Mouse (Mus musculus): ENCODE measurements around the gene Unc119. TPM values are rescaled to one million over a fixed set of nuclear protein-coding genes. Genes with fewer than 3 reads are reported as not detected.

The Unc119 gene
- polyA plus RNA-seq, 1 experiment from 2014 or later: 80.8 TPM

DNA sequence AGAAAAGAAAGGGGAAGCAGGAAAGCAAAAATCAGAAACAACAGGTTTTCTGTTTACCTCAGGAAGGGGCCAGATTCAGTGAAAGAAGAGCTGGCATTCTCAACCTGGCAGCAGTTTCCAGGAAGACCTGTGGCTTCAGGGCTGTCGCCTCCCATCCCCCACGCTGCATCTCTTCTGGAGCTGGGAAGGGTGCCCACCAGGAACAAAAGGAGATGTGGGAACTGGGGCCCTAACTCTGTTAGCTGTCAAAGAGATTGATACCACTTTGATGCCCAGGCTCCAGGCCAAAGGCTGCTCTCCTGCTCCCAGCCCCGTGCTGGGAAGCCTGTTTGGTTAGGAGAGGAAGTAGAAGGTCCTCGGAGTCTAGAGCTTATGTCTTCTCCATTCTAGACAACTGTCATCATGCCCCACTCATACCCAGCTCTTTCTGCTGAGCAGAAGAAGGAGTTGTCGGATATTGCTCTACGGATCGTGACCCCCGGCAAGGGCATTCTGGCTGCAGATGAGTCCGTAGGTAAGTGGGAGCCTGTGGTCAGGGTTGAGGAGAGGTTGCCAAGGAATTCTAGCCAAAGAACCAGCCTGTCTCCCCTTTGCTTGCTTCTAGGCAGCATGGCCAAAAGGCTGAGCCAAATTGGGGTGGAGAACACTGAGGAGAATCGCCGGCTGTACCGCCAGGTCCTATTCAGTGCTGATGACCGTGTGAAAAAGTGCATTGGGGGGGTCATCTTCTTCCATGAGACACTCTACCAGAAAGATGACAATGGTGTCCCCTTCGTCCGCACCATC is 19.1 kb upstream of the Unc119 start:
- no peak overlapping the region for H3K9ac ChIP-seq
- H3K4me3 ChIP-seq: no peak overlapping the region
- peak overlapping the region; percentile 48; the same call in 1 of the 2 replicates for H3K4me2 ChIP-seq (replicated peaks)
- ATAC-seq (ENCODE audit: low FRiP score, low read depth): no peak
- H3K4me1 ChIP-seq: peaks cover 18% of the 10 kb centered on the region
- H3K9me3 ChIP-seq: no peaks in the 10 kb centered on the region
- H3K36me3 ChIP-seq: peaks cover 21% of the 10 kb centered on the region
- 80% methylated on average over 15 of the region's 15 CpGs for WGBS
- no peaks in the 10 kb centered on the region for H3K27me3 ChIP-seq (replicated peaks)
- no peak overlapping the region for H3K27ac ChIP-seq

GRCm38 (mm10) chr11:78324965-78325364 is 18.3 kb upstream of the Unc119 start:
- Histone ChIP-seq H3K36me3 (peaks cover 15% of the 10 kb centered on the region), H3K4me1 (peaks cover 20% of the 10 kb centered on the region), H3K4me2 (replicated peaks) (0 out of 2 replicates have a peak overlapping the region, but pooled peaks have one; percentile 7), H3K27ac (no peak overlapping the region), H3K9me3 (no peaks in the 10 kb centered on the region), H3K4me3 (no peak overlapping the region), H3K27me3 (replicated peaks) (no peaks in the 10 kb centered on the region), H3K9ac (no peak overlapping the region)
- WGBS: 96% methylated on average over 12 of the region's 12 CpGs
- no peak for ATAC-seq (ENCODE audit: low FRiP score, low read depth)

- WGBS: 89% methylated on average over 4 of the region's 4 CpGs
- Histone ChIP-seq H3K4me1 (peaks cover 19% of the 10 kb centered on the region), H3K27ac (no peak overlapping the region), H3K9me3 (no peaks in the 10 kb centered on the region), H3K4me2 (replicated peaks) (no peak overlapping the region), H3K36me3 (peaks cover under 1% of the 10 kb centered on the region), H3K9ac (no peak overlapping the region), H3K27me3 (replicated peaks) (no peaks in the 10 kb centered on the region), H3K4me3 (no peak overlapping the region)
- no peak for ATAC-seq (ENCODE audit: low FRiP score, low read depth)
Measured at GRCm38 (mm10) chr11:78327215-78327614, 16.1 kb upstream of the Unc119 start.

DNA sequence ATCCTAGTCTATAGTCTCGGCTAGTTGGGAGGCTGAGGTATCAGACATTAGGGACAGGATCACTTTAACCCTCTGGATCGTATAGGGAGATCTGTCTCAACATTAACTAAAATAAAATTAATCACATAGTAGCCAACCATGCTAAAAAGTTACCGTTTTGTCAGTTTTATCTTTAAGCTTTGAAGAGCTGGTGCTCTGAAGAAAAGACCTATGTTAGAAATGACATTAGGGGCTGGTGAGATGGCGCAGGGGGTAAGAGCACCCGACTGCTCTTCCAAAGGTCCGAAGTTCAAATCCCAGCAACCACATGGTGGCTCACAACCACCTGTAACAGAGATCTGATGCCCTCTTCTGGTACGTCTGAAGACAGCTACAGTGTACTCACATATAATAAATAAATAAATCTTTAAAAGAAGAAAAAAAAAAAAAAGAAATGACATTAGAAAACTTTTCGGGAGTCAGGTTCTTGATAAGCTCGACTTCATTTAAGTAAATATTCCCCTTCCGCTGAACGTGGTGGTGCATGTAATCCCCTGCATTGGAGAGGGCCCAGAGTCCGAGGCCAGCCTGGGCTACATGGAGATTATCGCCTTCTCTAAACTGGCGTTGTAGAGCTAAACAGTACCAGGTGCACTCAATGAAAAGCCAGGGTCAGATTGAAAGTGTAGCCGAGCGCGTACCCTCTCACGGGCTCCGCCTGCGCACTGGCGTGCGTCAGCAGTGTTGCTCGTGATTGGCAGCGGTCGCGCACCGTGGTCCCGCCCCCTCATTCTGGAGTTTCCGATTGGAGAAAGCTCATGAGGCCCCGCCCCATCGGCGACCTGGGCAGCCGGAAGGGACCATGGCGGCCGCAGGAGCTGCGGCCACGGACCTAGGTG is 15.4 kb upstream of the Unc119 start, which contains the start of gene Pigs:
Pigs (plus strand) TSS at position 782 of the 878 bp plus-strand sequence.
- Histone ChIP-seq H3K27ac (no peak within 1 kb of the TSS), H3K9ac (peak within 1 kb of the TSS; percentile 81), H3K4me1 (peaks cover 13% of the 10 kb centered on the region), H3K4me3 (peak within 1 kb of the TSS; percentile 92), H3K36me3 (peaks cover 7% of the 10 kb centered on the region), H3K4me2 (replicated peaks) (peak within 1 kb of the TSS; percentile 91), H3K9me3 (no peaks in the 10 kb centered on the region), H3K27me3 (replicated peaks) (no peaks in the 10 kb centered on the region)
- ATAC-seq (ENCODE audit: low FRiP score, low read depth): peak; percentile 91
- WGBS: 14% methylated on average over 37 of the region's 37 CpGs

DNA sequence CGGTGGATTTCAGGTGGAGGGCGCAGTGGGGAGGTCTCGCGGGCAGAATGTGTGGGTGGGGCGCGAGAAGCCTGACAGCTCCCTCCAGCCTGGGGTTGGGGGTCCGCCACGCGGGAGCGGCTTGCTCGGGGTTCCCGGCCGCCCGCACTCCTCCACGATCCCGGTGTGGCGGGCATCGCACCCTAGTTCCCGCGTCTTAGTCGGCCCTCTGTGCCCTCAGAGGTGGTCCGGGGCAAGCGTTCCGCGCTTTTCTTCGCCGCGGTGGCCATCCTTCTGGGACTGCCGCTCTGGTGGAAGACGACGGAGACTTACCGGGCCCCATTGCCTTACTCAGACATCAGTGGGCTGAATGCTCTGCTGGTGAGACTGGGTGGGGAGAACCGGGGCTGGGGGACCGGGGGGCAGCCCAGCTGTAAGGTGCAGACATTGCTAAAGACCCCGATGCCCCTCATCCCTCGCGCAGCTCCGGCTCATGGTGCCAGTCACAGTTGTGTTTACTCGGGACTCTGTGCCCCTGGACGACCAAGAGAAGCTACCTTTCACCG is 14.7 kb upstream of the Unc119 start:
- peaks cover 9% of the 10 kb centered on the region for H3K4me1 ChIP-seq
- peaks cover 14% of the 10 kb centered on the region for H3K36me3 ChIP-seq
- peak overlapping the region; percentile 91 for H3K4me2 ChIP-seq (replicated peaks)
- peak; percentile 64 for ATAC-seq (ENCODE audit: low FRiP score, low read depth)
- no peak overlapping the region for H3K27ac ChIP-seq
- H3K27me3 ChIP-seq (replicated peaks): no peaks in the 10 kb centered on the region
- WGBS: 1% methylated on average over 41 of the region's 41 CpGs
- H3K9ac ChIP-seq: peak overlapping the region; percentile 81
- no peaks in the 10 kb centered on the region for H3K9me3 ChIP-seq
- H3K4me3 ChIP-seq: peak overlapping the region; percentile 92

- ATAC-seq (ENCODE audit: low FRiP score, low read depth): no peak
Measured at GRCm38 (mm10) chr11:78332676-78333075, 10.6 kb upstream of the Unc119 start.

DNA sequence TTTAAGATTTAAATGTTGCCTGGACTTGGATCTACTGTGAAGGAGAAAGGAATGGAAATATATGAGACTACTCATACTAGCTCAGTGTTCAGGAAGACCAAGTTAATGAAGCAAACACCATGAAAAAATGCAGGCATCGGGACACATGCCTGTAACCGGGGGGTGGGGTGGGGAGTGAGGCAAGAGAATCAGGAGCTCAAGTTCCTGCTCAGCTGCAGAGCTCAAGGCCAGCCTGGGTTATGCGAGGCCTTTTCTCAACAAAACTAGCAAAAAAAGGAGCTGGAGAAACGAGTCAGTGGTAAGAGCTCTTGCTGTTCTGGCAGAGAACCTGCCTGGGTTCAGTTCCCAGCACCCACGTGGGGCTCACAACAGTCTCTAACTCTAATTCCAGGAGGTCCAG is 9.3 kb upstream of the Unc119 start:
- no peak for ATAC-seq (ENCODE audit: low FRiP score, low read depth)
- Histone ChIP-seq H3K36me3 (peaks cover 55% of the 10 kb centered on the region), H3K27me3 (replicated peaks) (no peaks in the 10 kb centered on the region), H3K9me3 (no peaks in the 10 kb centered on the region), H3K4me2 (replicated peaks) (no peak overlapping the region), H3K9ac (no peak overlapping the region), H3K4me3 (no peak overlapping the region), H3K4me1 (peaks cover 4% of the 10 kb centered on the region), H3K27ac (no peak overlapping the region)
- WGBS: 86% methylated on average over 5 of the region's 5 CpGs

More at GRCm38 (mm10) chr11:78332676-78333075, 10.6 kb upstream of the Unc119 start:
- WGBS: 97% methylated on average over 12 of the region's 12 CpGs
- H3K9me3 ChIP-seq: no peaks in the 10 kb centered on the region
- peaks cover 9% of the 10 kb centered on the region for H3K4me1 ChIP-seq
- H3K4me3 ChIP-seq: no peak overlapping the region
- H3K27ac ChIP-seq: no peak overlapping the region
- H3K4me2 ChIP-seq (replicated peaks): no peak overlapping the region
- peaks cover 45% of the 10 kb centered on the region for H3K36me3 ChIP-seq
- no peak overlapping the region for H3K9ac ChIP-seq
- H3K27me3 ChIP-seq (replicated peaks): no peaks in the 10 kb centered on the region

DNA sequence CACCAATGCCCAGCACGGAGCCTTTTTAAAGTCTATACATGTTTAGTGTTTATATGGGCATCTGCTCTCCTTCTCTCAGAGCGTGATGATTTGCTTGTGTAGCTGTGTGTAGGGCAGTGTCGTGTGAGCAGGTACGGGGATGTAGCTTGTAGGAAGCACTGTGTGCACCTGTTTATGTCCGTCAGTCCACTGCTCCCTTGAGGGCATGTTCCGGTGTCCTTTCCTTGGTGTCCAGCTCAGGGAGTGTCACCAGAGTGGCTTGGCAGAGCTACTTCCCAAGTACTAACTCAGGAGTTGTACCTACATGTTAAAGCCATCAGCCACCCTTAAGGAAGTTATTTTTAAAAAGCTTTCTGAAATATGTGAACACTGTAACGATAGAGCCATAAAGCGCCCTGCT is 6.2 kb upstream of the Unc119 start:
- Histone ChIP-seq H3K4me1 (no peaks in the 10 kb centered on the region), H3K4me3 (no peak overlapping the region), H3K9me3 (no peaks in the 10 kb centered on the region), H3K27me3 (replicated peaks) (no peaks in the 10 kb centered on the region), H3K9ac (no peak overlapping the region), H3K36me3 (peaks cover 82% of the 10 kb centered on the region), H3K27ac (no peak overlapping the region), H3K4me2 (replicated peaks) (no peak overlapping the region)
- WGBS: 95% methylated on average over 8 of the region's 8 CpGs
- ATAC-seq (ENCODE audit: low FRiP score, low read depth): no peak

DNA sequence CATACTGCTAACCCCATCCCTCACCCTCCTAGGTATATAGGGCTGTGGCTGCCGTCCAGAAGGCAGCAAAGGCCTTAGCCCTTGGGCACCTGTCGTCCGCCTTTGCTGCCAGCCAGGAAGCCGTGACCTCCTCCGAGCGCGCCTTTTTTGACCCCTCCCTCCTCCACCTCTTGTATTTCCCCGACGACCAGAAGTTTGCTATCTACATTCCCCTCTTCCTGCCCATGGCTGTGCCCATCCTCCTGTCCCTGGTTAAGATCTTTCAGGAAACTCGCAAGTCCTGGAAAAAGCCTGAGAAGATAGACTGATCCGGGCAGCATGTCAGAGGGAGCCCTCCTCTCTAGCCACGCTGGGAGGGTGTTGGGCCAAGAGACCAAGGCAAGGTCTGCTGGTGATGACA is 1.6 kb upstream of the Unc119 start:
- Histone ChIP-seq H3K27me3 (replicated peaks) (no peaks in the 10 kb centered on the region), H3K4me1 (peaks cover 27% of the 10 kb centered on the region), H3K4me2 (replicated peaks) (no peak overlapping the region), H3K36me3 (peaks cover 45% of the 10 kb centered on the region), H3K9me3 (no peaks in the 10 kb centered on the region), H3K27ac (no peak overlapping the region), H3K9ac (no peak overlapping the region), H3K4me3 (no peak overlapping the region)
- no peak for ATAC-seq (ENCODE audit: low FRiP score, low read depth)
- WGBS: 90% methylated on average over 12 of the region's 12 CpGs

DNA sequence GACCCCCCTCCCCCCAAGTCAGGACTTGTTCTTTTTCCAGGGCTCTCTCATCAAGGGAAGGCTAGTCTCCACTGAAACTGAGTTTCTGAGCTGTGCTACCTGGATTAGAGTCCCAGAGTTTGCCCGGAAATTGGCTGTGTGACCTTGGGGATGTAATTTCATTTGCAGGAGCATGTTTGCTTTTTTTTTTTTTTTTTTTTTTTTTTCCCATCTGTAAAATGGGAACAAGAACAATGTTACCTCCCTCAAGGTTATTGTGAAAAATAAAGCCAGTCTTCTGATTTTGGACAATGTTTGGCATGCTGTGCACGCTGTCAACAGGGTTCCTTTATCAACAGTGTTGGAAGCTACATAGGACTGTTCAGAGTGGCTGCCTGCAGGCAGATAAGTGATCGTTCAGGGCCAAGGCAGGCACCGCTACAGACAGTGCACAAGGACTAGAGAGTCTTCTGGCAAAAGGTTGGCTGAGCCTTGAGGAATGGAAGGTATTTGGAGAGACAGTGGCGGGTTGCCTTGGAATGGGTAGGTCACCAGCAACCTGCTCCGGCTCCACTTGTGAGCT is 1.1 kb downstream of the Unc119 start:
- no peaks in the 10 kb centered on the region for H3K9me3 ChIP-seq
- peaks cover 31% of the 10 kb centered on the region for H3K4me1 ChIP-seq
- 88% methylated on average over 6 of the region's 6 CpGs for WGBS
- peaks cover 40% of the 10 kb centered on the region for H3K36me3 ChIP-seq
- no peak overlapping the region for H3K27ac ChIP-seq
- H3K4me2 ChIP-seq (replicated peaks): peak overlapping the region; percentile 90
- peak overlapping the region; percentile 89 for H3K4me3 ChIP-seq
- peak overlapping the region; percentile 93 for H3K9ac ChIP-seq
- ATAC-seq (ENCODE audit: low FRiP score, low read depth): no peak; the same call in 1 of the 2 replicates
- H3K27me3 ChIP-seq (replicated peaks): no peaks in the 10 kb centered on the region

GRCm38 (mm10) chr11:78344890-78345715 is 1.8 kb downstream of the Unc119 start:
- Histone ChIP-seq H3K4me2 (replicated peaks) (peak overlapping the region; percentile 90), H3K27me3 (replicated peaks) (no peaks in the 10 kb centered on the region), H3K9ac (peak overlapping the region; percentile 35; the same call in 1 of the 2 replicates), H3K36me3 (peaks cover 33% of the 10 kb centered on the region), H3K4me3 (no peak overlapping the region), H3K9me3 (no peaks in the 10 kb centered on the region), H3K27ac (no peak overlapping the region), H3K4me1 (peaks cover 31% of the 10 kb centered on the region)
- no peak for ATAC-seq (ENCODE audit: low FRiP score, low read depth)
- 64% methylated on average over 8 of the region's 8 CpGs for WGBS

Measured in neural tube, embryonic 12.5 days (tissue).